Mouse (Mus musculus) stomach, embryonic 14.5 days (tissue): Measurements from ENCODE around the gene Ppih. TPM values are rescaled to one million over a fixed set of nuclear protein-coding genes. Genes with fewer than 3 reads are reported as not detected.

Experiments used
- ATAC-seq: fragments of 200-750 bp; cut with Nextera tagmentation; 2 replicates; pipeline ENCODE4 v1.8.0; 2017; ENCODE audit warnings: low read depth, moderate TSS enrichment; ENCODE audit not compliant: insufficient number of reproducible peaks, insufficient read depth, low FRiP score
- H3K27ac ChIP-seq: fragments of 300-500 bp; sonication (generic); 2 replicates; pipeline ENCODE4 v1.5.1; 2014; ENCODE audit warnings: mild to moderate bottlenecking, low read length, moderate library complexity, mixed read lengths
- H3K27me3 ChIP-seq: fragments of 300-500 bp; sonication (generic); 2 replicates; pipeline ENCODE4 v1.6.1; 2014; ENCODE audit warnings: low read length, control low read depth, mixed read lengths; ENCODE audit not compliant: control insufficient read depth, insufficient read depth
- H3K36me3 ChIP-seq: fragments of 300-500 bp; sonication (generic); 2 replicates; pipeline ENCODE4 v1.6.1; 2014; ENCODE audit warnings: mild to moderate bottlenecking, control low read depth, low read length, moderate library complexity, mixed read lengths; ENCODE audit not compliant: control insufficient read depth, insufficient read depth
- H3K4me1 ChIP-seq: fragments of 300-500 bp; sonication (generic); 2 replicates; pipeline ENCODE4 v1.6.1; 2014; ENCODE audit warnings: low read length, control low read depth, mixed read lengths; ENCODE audit not compliant: control insufficient read depth, insufficient read depth
- H3K4me2 ChIP-seq: fragments of 300-500 bp; sonication (generic); replicated peaks from 2 replicates; pipeline ENCODE4 v1.6.1; 2014; ENCODE audit warnings: low read depth, low read length, control low read depth
- H3K4me3 ChIP-seq: fragments of 300-500 bp; sonication (generic); 2 replicates; pipeline ENCODE4 v1.5.1; 2014; ENCODE audit warnings: low read depth, low read length, control low read depth
- H3K9ac ChIP-seq: fragments of 300-500 bp; sonication (generic); replicated peaks from 2 replicates; pipeline ENCODE4 v1.6.1; 2014; ENCODE audit warnings: low read depth, mild to moderate bottlenecking, control low read depth, low read length, moderate library complexity, mixed read lengths
- H3K9me3 ChIP-seq: fragments of 300-500 bp; sonication (generic); 2 replicates; pipeline ENCODE4 v1.6.1; 2016; ENCODE audit warnings: low read depth, low read length, control low read depth; ENCODE audit not compliant: control insufficient read depth
- WGBS: fragments of 180-500 bp; shearing (Covaris S2); extraction: QIAGEN DNeasy Blood & Tissue Kit; methylation state at CpG from one replicate; pipeline ENCODE4 v1.1.7; 2014; 5-methylcytosine and 5-hydroxymethylcytosine counted together
- polyA plus RNA-seq: library from polyadenylated mRNA; unstranded; fragments of >200 nt; fragmentation: Nextera tagmentation; extraction: Ambion mirVana; gene quantifications from 2 replicates; pipeline ENCODE4 v1.2.1, GENCODE M21; 2014

Gene Ppih
- polyA plus RNA-seq, 1 experiment from 2014 or later, result 93.7 TPM

DNA sequence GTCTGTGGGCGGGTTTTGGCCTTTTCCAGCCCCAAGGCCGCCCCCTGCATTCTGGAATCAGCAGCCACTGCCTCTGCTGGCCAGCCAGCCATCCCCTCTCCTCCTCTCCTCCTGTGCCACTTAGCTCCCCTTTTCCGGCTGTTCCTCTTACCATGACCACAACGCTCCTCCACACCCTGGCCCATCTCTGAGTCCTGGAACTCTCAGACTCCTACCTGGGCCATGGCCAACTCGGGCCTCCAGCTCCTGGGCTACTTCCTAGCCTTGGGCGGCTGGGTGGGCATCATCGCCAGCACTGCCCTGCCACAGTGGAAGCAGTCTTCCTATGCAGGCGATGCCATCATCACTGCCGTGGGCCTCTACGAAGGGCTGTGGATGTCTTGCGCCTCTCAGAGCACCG, 65.0 kb downstream of the Ppih start, which contains the start of gene Cldn19:
TSS of gene Cldn19 (plus strand) at position 64 of the 400 bp plus-strand sequence.
- Histone ChIP-seq H3K4me1 (no peaks in the 10 kb centered on the region), H3K4me2 (no peak within 1 kb of the TSS), H3K27me3 (no peaks in the 10 kb centered on the region), H3K36me3 (no peaks in the 10 kb centered on the region), H3K9me3 (no peaks in the 10 kb centered on the region), H3K27ac (no peak within 1 kb of the TSS), H3K9ac (no peak within 1 kb of the TSS), H3K4me3 (no peak within 1 kb of the TSS)
- 88% methylated on average over 12 of the region's 12 CpGs for WGBS
- no peak for ATAC-seq

DNA sequence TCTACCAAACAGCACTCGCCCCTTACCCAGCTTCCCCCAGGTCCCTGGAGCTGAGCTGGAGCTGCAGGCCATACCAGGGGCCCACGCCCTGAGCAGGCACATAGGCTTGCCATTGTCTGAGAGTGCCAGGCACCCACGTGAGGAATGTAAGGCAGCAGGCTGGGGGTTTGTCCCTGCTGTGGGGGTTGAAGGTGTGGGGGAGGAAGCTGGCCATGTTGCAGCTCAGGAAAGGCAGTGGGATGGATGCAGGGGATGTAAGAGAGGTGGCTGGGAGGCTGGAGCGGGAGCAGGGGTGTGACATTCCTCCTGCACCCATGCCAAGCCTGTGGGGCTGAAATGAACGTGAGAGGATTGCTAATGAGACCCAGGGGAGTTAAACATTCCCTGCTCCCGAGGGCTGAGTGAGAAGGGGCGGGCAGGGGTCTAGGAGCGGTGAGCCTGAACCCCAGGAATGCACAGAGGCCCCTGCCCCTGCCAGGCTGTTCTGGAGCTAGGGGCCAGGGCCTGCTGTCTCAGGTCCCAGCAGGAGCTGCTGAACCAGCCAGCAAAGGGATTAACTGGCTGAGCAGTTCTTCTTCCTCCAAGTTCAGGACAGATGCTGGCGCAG, 66.2 kb downstream of the Ppih start:
- no peak for ATAC-seq
- Histone ChIP-seq H3K4me1 (no peaks in the 10 kb centered on the region), H3K9ac (no peak overlapping the region), H3K36me3 (no peaks in the 10 kb centered on the region), H3K27me3 (no peaks in the 10 kb centered on the region), H3K9me3 (no peaks in the 10 kb centered on the region), H3K4me3 (no peak overlapping the region), H3K4me2 (no peak overlapping the region), H3K27ac (no peak overlapping the region)
- WGBS, result 41% methylated on average over 9 of the region's 9 CpGs

DNA sequence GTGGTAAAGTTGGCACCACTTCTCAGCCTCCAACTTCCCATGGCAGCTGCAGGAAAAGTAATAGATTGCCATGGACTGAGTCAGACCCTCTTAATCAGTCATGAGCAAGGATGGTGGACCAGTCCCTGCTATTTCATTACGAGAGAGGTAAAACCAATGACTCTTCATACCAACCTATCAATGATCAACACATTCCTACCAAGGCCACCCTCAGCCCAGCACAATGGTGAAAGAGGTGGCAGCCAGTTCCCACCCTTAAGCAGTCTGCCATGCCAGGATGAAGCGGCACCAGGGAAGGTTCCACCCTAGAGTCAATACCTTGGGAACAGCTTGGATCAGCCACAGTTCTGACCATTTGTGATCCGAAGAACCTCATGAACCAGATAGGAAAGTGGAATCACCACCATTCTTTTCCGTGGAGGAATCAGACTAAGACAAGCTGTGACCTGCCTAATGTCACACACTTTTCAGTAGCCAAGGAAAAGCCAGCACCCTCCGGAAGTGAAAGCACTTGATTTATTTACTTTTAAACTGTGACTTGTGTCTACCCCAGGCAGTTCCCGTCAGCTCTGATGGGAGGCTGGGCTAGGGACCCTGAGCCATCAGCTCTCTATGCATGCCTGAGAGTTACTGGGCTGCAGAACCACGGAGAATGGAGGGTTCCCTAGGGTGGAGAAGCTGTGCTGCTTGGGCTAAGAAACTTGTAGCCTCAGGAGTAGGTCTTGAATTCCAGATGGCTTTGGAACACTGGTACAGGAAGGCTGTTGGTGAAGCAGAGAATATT, 68.1 kb downstream of the Ppih start:
- no peak for ATAC-seq

More for the DNA sequence above, 68.1 kb downstream of the Ppih start:
- Histone ChIP-seq H3K4me2 (no peak overlapping the region), H3K36me3 (no peaks in the 10 kb centered on the region; the same call in 1 of the 2 replicates), H3K9ac (no peak overlapping the region), H3K9me3 (no peaks in the 10 kb centered on the region), H3K4me3 (no peak overlapping the region), H3K4me1 (no peaks in the 10 kb centered on the region), H3K27me3 (no peaks in the 10 kb centered on the region), H3K27ac (no peak overlapping the region)
- WGBS, result 48% methylated on average over 7 of the region's 7 CpGs

Other genes with a start within 250 kb of the Ppih start
- gene Slc2a1, start 211.8 kb downstream of the Ppih start, polyA plus RNA-seq, result 120 and 139 TPM in 2 replicates
- 7.0 and 8.5 TPM in 2 replicates for gene Zfp691, start 146.4 kb downstream of the Ppih start, polyA plus RNA-seq
- 1.1 and 1.5 TPM in 2 replicates for gene Ermap, start 130.5 kb downstream of the Ppih start, polyA plus RNA-seq
- 150 and 155 TPM in 2 replicates for gene Svbp, start 125.2 kb downstream of the Ppih start, polyA plus RNA-seq
- gene Tmem269, start 102.3 kb downstream of the Ppih start, polyA plus RNA-seq, result not detected in 2 replicates
- gene AU022252, start 87.8 kb downstream of the Ppih start, polyA plus RNA-seq, result 24.0 and 29.7 TPM in 2 replicates
- 45.0 and 46.3 TPM in 2 replicates for gene P3h1, start 87.6 kb downstream of the Ppih start, polyA plus RNA-seq
- gene Cldn19, start 65.1 kb downstream of the Ppih start, polyA plus RNA-seq, result not detected in 2 replicates
- 626 and 684 TPM in 2 replicates for gene Ybx1, start 25.9 kb downstream of the Ppih start, polyA plus RNA-seq
- gene Ccdc30, start 95.0 kb upstream of the Ppih start, polyA plus RNA-seq, result 3.5 and 7.3 TPM in 2 replicates
- 31.9 and 33.7 TPM in 2 replicates for gene Ppcs, start 101.9 kb upstream of the Ppih start, polyA plus RNA-seq
- gene Zmynd12, start 102.3 kb upstream of the Ppih start, polyA plus RNA-seq, result not detected in 2 replicates
- gene Rimkla, start 172.1 kb upstream of the Ppih start, polyA plus RNA-seq, result 1.8 and 2.0 TPM in 2 replicates
- gene Foxj3, start 216.5 kb upstream of the Ppih start, polyA plus RNA-seq, result 26.3 and 26.8 TPM in 2 replicates
- gene Frg2f1, start 219.0 kb upstream of the Ppih start, polyA plus RNA-seq, result 3.3 and 3.8 TPM in 2 replicates